Mouse (Mus musculus): ENCODE results near the gene Tm9sf1.

Gene Tm9sf1

DNA sequence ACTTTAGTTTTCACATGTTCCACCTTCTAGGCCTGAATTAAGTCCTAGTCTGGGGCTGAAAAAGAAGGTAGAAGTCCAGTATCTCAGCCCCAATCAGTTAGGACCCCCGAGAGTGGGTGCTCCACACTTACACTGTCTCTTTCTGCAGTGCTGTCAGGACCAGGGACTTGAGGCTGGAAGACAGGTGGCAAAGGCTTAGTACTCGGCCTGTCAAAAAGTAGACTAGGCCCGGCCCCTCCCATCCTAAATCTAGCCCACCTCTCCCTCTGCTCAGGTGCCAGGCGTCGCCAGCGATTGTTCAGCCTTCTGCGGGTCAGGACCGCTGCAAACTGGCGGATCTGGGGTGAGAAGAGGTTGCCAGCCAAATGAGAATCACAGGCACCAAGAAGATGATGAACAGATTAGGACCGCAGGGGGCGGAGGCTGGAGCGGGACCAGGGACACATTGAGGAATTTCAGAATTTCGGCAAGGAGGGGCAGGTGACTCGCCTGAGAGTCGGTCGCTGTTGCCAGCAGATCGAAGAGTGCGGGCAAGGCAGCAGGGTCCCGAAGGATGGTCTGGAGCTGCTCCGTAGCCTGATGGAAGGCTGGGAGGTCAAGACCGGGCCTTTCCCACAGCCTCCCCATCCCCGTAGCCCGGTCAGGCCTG lies 8.6 kb downstream of the Tm9sf1 start:
- DNase-seq = peak; percentile 59 to 63

DNA sequence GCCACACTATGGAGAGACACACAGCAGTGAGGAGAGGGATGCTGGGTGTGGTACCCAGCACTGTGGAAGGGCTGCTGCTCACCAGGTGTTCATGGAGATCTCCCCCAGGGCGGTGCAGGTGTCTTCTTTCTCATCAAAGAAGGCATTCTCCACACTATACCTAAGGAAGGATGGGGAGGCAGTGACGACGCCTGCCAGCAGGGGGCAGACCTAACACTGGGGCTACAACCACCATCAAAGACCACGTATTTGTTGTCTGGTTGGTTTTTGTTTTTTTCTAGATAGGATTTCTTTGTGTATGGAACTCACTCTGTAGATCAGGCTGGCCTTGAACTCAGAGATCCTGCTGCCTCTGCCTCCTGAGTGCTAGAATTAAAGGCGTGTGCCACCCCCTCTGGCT lies 14.3 kb downstream of the Tm9sf1 start:
- peak; percentile 24 to 43 for DNase-seq

DNA sequence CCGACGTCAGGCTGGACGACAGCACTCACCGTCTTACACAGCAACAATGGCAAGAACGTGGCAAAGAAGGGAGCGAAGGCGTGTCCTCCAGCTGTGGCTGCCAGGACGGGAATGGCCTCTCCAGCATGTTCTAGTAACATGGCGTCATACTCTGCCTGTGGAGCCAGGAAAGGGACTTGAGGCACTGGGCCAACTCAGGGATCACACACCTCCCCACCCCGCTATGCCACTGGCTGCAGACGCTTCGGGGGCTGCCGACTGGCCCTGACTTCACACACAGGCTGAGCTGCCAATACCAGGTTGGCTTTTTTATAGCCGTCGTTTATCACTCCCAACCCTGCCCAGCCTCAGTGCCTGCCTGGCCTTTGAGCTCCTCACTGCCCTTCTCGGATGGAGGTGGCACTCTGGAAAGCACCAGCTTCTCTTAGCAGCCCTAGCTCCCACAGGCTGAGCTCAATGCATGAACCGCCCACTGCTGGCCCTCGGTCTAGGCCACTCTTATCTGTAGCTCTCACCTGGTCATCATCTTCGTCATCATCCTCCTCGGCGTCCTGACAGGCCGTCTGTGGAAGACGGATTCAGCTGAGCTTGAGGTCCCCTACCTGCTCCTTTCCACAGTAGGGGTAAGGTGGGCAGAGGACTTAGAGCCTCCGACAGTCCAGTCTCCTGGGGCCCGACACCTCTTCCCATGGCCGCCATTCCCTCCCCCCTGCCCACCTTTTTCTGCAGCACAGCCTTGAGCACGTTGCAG lies 15.4 kb downstream of the Tm9sf1 start:
- DNase-seq = no peak

DNA sequence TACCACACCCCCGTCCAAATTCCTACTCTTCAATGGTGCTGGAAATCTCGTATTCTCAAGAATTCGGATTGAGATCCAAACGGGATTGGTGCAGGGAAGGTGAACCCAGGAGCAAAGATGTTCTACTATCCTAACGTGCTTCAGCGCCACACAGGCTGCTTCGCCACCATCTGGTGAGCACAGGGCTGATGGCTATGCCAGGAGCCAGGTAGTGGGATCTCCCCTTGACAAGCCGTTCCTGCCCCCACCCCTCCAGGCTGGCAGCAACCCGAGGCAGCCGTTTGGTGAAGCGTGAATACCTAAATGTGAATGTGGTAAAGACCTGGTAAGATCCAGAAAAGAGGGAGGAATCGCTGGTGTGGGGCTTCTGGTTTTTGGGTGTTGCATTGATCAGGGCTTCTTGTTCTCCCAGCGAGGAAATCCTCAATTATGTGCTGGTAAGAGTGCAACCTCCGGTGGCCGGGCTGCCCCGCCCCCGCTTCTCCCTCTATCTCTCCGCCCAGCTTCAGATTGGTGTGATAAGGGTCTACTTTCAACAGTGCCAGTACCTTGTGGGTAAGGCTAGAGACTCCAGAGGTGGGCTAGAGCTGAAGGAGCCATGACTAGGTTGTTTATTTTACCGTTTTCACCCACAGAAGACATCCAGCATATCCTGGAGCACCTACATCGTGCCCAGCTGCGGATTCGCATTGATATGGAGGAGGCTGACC lies 25.0 kb downstream of the Tm9sf1 start:
- DNase-seq = peak; percentile 36 to 47

DNA sequence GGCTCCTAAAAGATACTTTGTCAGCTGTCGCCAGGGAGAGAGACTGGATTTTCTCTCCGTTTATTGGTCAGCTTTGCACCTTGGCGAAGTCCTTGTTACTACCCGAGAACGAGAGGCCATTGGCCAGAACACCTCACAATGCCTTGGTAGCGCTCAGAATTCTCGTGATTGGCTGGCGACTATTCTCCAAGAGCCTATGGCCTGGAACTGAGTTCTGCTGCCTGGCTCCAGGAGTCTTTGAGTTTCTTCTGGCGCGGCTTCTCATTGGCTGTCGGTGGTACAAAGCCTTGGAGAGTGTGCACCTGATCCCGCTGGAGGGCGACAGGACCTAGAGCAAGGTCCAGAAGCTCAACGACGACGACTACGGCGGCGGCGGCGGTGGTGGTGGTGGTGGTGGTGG lies 25.8 kb downstream of the Tm9sf1 start, which contains the start of gene Rec8:
Gene Rec8, plus strand, starts transcription at position 216 of the 400 bp plus-strand sequence.
- peak; percentile 69 to 83 for DNase-seq

DNA sequence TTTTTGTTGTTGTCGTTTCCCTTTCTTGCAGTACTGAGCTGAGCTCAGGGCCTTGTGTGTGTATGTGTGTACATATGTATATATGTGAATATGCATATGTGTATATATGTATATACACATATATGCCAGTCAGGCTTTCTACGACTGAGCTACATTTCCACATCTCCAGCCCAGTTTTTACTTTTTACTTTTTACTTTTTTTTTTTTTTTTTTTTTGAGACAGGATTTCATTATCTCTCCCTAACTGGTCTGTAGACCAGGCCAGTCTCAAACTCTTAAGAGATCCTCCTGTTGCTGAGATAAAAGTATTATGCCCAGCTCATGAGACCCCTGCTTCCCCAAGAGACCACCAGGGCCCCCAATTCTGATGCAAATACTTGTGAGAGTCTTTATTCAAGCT lies 26.8 kb downstream of the Tm9sf1 start:
- no peak for DNase-seq

DNA sequence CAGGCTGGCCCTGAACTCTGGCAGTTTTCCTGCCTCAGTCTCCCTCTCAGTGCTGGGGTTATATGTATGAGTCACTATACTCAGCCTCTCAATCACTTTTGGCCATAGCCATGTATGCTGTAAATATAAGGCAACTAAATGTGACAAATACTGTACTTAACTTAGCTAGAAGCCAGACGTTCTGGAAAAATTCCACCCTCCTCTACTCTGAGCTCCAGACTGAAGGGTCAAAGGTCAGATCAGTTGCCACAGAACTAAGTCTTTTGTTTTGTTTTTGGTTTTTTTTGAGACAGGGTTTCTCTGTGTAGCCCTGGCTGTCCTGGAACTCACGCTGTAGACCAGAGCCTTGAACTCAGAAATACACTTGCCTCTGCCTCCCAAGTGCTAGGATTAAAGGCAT lies 27.7 kb downstream of the Tm9sf1 start:
- DNase-seq = no peak

DNA sequence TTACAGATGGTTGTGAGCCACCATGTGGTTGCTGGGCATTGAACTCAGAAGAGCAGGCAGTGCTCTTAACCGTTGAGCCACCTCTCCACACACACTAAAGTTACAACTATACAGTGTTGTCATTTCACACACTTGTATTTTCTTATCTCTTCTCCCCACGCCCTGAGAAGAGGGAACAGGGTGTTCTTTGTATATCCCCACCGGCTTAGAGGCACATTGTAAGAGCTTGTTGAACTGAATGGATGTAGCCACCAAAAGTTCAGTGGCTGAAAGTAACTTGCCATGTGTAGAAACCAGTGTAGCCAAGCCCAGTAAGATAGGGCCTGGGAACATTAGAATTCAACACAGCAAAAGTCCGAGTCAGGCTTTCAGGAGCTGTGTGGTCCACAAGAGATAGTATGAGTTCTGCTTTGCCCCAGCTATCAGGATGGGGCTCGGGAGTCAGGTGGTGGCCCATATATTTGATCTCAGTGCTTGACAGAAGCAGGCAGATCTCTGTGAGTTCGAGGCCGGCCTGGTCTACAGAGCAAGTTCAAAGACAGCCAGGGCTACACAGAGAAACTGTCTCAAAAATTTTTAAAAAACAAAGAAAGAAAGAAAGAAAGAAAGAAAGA lies 28.9 kb downstream of the Tm9sf1 start:
- DNase-seq = no peak

DNA sequence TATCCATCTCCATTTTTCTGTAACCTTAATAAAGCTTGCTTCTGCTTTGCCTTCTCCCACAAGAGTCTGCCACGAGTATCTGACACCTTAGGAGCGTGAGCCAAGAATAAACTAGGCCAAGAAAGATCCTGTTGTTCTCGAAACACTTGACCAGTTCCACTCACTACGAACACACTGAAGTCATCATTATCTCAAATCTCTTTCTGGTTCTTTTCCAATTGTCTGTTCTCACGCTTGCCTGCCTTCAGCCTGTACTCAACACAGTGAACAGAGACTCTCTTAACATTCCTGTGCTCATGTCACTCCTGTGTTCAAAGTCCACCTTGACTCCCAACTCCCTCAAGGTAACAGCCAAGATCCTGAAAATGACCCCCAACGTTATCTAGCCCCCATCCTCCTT lies 30.3 kb downstream of the Tm9sf1 start:
- no peak for DNase-seq

DNA sequence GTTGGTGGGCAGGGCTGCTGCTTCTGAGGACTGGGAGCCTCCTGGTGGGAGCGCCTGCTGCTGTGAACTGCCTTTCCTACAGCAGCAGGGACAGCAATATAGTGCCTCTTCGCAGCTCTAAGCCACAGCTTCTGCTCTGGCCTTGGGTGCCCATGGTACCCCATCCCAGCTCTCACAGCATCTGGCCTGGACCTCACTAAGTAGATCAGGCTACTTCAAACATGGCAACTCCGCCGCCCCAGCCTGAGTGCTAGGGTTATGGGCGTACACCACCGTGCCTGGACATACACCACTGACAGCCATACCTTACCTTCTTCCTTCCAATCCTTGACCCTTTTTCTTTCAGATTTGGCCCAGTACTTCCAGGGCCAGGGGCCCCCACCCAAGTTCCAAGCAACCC lies 35.3 kb downstream of the Tm9sf1 start:
- no peak for DNase-seq

DNA sequence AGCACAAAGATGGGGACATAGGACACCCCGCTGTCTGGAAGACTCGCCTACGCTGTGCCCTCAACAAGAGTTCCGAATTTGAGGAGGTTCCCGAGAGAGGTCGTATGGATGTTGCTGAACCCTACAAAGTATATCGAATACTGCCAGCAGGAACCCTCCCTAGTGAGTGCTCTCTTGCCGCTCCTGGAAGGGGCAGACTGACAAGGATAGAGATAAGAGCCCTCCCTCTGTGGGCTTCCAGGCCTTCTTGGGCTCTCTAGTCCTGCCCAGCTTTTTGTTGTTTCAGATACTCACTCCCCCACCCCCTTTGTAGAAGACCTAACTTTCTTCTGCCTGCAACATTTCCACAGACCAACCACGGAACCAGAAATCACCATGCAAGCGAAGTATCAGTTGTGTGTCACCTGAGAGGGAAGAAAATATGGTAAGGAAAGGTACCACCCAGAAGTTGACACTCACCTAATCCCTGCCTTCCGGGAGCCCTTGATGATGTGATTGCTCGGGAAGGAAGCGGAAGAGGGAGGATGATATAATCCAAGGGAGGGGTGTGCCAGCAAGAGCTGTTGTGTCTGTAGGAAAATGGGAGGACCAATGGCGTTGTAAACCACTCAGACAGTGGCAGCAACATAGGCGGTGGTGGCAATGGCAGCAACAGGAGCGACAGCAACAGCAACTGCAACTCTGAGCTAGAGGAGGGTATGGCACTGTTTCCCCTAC lies 37.7 kb downstream of the Tm9sf1 start:
- no peak for DNase-seq

DNA sequence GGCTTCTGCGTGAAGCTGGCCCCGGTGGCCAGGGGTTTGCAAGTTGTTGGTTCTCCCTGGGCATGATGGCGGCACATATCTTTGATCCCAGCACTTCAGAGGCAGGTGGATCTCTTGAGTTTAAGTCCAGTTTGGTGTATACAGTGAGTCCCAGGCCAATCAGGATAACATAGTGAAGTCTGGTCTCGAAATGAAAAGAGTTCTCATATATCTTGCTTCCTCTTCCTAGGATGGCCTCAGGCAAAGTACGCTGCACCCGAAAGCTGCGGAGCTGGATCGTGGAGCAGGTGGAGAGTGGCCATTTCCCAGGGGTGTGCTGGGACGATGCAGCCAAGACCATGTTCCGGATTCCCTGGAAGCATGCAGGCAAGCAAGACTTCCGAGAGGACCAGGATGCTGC lies 38.8 kb downstream of the Tm9sf1 start:
- no peak for DNase-seq

DNA sequence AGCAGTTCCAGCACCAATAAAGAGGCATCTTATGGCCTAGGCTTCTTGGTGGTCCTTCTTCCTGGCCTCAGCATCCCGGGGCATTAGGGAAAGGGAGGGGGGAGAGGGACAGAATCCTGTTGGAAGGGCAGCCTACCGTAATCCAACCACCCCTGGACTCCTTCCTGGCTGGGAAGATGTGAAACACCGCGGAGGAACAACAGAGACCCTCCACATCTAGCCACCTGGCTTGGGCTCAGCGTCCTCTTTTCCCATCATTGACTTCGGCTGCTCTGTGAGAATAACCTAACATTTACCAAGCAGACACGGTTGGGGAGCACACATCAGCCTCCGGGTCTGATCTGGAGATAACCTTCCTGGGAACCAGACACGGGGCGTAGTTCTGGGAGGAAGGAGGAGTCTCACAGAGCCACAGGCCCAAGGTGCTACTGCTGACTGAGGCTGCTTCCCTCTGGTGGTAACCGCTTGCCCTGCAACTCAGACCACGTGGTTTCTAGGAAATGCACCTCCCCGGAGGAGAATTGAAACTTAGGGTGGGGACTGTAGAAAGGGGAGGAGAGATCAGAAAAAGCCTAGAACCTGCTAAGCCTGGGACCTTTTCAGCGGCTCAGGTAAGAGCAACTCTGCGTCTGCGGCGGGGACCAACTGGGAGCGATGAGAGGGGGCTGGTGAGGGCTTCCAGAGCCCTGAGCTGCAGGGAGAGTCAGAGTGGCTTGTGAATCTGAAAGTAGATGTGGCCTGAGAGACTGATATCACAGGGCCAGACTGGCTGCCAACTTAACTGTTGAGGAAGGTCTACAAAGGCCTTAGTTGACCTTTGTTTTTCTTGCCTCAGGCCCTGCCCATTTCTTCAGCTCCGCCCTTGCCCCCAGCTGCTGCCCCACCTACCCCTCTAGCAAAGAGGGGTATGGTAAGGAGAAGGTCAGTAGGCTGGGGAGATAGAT lies 39.7 kb downstream of the Tm9sf1 start:
- peak; percentile 81 to 91 for DNase-seq

DNA sequence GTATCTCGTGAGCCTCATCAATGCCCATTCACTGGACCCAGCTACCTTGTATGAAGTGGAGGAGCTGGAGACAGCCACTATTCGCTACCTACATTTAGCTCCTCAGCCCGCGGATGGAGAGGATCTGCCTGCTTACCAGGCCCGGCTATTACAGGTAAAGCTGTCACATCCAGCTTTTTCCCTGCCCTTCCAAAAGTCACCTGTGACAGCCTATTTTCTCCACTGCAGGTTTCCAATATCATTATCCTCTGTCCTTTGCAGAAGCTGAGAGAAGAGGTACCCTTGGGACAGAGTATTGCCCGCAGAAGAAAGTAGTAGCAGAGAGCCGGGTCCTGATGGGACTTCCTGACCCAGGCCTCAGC lies 40.4 kb downstream of the Tm9sf1 start, which contains the start of gene Irf9:
Gene Irf9, plus strand, starts transcription at position 301 of the 362 bp plus-strand sequence.
- DNase-seq = no peak

DNA sequence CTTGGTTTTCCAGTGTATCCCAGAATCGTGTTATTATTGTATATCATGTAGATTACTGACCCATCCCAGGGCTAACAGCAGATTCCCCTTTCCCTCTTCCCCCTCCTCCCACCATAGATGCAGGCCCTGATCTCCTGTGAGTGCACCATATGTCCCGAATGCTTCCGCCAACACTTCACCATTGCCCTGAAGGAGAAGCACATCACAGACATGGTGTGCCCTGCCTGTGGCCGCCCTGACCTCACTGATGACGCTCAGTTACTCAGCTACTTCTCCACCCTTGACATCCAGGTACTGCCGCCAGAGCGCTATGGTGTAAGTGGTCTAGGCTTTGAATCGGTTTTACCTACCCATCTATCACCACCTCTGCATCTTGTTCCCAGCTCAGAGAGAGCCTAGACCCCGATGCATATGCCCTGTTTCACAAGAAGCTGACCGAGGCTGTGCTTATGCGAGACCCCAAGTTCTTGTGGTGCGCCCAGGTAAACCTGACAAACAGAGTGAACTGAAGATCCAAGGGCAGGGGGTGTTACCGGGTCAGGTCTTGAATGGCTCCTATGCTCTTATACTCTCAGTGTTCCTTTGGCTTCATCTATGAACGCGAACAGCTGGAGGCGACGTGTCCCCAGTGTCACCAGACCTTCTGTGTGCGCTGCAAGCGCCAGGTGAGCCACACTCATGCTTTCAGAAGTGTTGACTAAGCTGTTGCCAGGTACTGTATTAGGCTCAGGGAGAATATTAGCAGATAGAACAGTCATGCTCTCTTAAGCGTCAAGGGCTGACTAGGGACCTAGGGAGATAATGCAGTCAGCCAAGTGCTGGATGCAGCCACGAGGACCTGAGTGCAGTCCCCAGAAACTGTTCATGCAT lies 44.9 kb downstream of the Tm9sf1 start:
- DNase-seq = no peak

DNA sequence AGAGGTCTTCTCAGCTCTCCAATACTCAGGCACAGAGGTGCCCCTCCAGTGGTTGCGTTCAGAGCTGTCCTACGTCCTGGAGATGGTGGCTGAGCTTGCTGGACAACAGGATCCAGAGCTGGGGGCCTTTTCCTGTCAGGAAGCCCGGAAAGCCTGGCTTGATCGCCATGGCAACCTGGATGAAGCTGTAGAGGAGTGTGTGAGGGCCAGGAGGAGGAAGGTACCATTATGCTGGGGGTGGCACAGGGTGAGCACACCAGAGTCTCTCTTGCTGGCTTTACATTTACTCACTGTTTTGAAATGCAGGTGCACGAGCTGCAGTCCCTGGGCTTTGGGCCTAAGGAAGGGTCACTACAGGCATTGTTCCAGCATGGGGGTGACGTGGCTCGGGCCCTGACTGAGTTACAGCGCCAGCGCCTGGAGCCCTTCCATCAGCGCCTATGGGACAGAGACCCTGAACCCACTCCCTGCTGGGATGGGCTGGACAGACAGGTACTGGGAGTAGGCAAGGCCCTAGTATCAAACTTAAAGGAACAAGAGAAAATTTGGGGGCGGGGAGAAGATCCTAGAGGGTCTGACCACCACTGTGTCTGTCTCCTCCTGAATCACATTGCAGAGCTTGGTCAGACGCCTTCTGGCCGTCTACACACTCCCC lies 47.4 kb downstream of the Tm9sf1 start:
- no peak for DNase-seq

DNA sequence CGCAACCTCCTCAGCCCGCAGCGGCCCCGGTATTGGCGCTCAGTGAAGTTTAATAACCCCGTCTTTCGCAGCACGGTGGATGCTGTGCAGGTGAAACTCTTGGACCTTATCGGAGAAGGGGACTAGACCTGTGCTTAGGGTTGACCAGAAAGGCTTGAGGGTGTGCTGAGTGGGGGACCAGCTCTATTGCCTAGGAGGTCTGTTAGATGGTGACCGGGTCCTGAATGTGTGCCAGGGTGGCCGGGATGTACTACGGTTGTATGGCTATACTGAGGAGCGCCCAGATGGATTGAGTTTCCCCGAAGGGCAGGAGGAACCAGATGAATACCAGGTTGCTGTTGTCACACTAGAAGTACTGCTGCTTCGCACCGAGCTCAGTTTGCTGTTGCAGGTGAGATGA lies 51.4 kb downstream of the Tm9sf1 start:
- peak; percentile 27 to 44 for DNase-seq

DNA sequence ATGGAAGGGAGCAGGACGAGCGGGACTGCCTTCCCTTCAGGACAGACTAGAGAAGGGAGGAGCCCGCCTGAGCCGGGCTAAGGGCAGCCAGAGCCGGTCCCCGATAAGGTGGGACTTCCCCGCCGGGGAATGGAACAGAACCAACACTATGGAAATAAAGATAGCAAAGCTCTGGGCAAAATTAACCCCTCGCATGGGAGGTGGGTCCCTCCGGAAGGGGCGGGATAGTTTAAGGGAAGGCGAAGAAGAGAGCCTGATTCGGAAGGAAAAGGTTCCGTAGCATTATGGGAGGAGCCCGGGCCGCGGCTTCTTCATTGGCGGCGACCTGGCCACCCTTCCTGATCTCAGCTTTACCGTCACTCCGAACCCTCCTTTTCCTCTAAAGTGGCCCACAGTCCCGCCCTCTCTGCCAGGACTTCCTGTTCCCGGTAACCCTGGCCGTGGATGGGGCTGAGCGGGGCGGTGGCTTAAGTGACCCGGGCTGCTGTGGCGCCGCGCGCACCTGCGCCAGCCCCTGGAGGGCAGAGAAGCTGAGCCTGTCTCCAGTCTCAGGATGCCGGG lies 52.2 kb downstream of the Tm9sf1 start, which contains the start of gene Rnf31:
Gene Rnf31, plus strand, starts transcription at position 378 of the 561 bp plus-strand sequence.
- DNase-seq = peak; percentile 92 to 97

DNA sequence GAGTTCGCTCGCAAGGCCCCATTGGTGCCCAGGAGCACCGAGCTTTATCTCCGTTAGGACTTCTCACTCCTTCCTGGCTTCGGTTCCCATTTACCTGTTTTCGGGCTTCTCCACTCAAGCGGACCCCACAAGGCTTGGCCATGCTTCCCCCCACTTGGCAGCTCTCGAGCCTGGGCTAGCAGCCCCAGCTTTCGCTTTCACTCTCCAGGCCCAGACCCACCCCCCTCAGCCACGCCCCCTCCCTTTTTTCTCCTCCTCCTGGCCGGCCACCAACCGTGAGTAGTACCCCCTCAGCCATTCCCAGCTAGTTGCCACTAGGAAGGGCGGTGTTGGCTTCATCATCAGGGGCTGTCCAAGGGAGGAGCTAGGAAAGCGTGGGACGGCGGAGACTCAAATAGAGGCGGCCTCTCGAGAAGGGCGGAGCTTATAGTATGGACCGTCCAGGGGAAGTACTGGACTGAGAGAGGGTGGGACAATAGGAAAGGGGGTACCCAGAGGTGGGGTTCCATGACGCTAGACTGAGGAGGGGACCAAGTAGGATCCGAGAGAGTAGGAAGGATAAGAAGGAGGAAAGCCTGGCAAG lies 52.8 kb downstream of the Tm9sf1 start, which contains the start of gene Psme2:
Gene Psme2, minus strand, starts transcription at position 366 of the 583 bp plus-strand sequence.
- DNase-seq = peak; percentile 74 to 85

Measured in cerebellum, adult 18-20 months (tissue).